ENCODE assay signal across 24 mouse cellular contexts in the genomic region with DNA sequence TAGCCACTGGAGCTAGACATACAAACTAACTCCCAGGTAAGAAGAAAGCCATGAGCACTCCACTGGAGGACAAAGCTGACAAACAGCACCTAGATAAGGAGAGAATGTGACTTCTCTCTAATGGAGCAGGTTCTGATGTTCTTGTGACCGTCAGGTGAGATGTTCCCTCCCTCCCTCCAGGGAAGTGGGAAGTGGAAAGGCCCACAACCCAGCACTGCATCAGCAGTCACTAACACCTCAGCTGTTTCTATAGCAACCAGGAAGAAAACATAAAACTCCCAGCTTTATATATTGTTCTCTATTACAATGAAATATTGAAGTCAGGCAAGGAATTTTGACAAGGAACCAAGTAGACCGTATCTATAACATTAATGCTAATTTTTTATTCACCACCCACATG.
"Had no signal": no experiment of that assay in that cellular context is flagged by ENCODE, and none has a peak within 500 bp of the region (broad histone marks: within the 10 kb centered on the region; RNA-seq: fewer than 3 reads in every experiment).

No protein-coding gene starts in this region.

- ATAC-seq: hindbrain, postnatal 0 days; inflammation-experienced regulatory T-cells, adult 6 months; intestine, embryonic 15.5 days had no signal

- H3K27me3 ChIP-seq: heart, embryonic 12.5 days; hindbrain, embryonic 13.5 days; hindbrain, embryonic 15.5 days; intestine, embryonic 15.5 days; kidney, embryonic 15.5 days; limb, embryonic 12.5 days had no signal

- H3K36me3 ChIP-seq: hindbrain, embryonic 13.5 days; hindbrain, embryonic 15.5 days; intestine, embryonic 15.5 days had no signal

- H3K9ac ChIP-seq: heart, embryonic 12.5 days; hindbrain, embryonic 13.5 days; hindbrain, embryonic 15.5 days; intestine, embryonic 15.5 days; kidney, embryonic 15.5 days; limb, embryonic 12.5 days had no signal

- DNase-seq: gastrocnemius, postnatal 14 days; gastrocnemius, postnatal 36 days; heart, adult 18-20 months; heart, postnatal 14 days; heart, postnatal 36 days; kidney, adult 18-20 months; kidney, adult 9 months; kidney, postnatal 14 days; kidney, postnatal 36 days; layer of hippocampus, adult 9-11 months; layer of hippocampus, postnatal 36 days; left cerebral cortex, postnatal 4 days; liver had no signal

- H3K9me3 ChIP-seq: heart, embryonic 10.5 days; heart, embryonic 12.5 days; hindbrain, embryonic 13.5 days; hindbrain, embryonic 15.5 days; intestine, embryonic 15.5 days; kidney, embryonic 15.5 days; limb, embryonic 12.5 days had no signal

- H3K27ac ChIP-seq: heart, embryonic 10.5 days; hindbrain, embryonic 13.5 days; hindbrain, embryonic 15.5 days; hindbrain, postnatal 0 days; kidney, postnatal 0 days had no signal

- H3K4me2 ChIP-seq: heart, embryonic 12.5 days; hindbrain, embryonic 13.5 days; hindbrain, embryonic 15.5 days; intestine, embryonic 15.5 days; kidney, embryonic 15.5 days; limb, embryonic 12.5 days; liver, embryonic 11.5 days had no signal

- H3K4me3 ChIP-seq: heart, embryonic 10.5 days; heart, embryonic 12.5 days; hindbrain, embryonic 13.5 days; hindbrain, embryonic 15.5 days; intestine, embryonic 15.5 days; kidney, embryonic 15.5 days; limb, embryonic 12.5 days had no signal
